Mouse (Mus musculus): ENCODE data around the gene Sema3e. TPM values are rescaled to one million over a fixed set of nuclear protein-coding genes. Genes with fewer than 3 reads are reported as not detected.

Gene Sema3e
- polyA plus RNA-seq, 1 experiment from 2014 or later: 1.3 TPM

DNA sequence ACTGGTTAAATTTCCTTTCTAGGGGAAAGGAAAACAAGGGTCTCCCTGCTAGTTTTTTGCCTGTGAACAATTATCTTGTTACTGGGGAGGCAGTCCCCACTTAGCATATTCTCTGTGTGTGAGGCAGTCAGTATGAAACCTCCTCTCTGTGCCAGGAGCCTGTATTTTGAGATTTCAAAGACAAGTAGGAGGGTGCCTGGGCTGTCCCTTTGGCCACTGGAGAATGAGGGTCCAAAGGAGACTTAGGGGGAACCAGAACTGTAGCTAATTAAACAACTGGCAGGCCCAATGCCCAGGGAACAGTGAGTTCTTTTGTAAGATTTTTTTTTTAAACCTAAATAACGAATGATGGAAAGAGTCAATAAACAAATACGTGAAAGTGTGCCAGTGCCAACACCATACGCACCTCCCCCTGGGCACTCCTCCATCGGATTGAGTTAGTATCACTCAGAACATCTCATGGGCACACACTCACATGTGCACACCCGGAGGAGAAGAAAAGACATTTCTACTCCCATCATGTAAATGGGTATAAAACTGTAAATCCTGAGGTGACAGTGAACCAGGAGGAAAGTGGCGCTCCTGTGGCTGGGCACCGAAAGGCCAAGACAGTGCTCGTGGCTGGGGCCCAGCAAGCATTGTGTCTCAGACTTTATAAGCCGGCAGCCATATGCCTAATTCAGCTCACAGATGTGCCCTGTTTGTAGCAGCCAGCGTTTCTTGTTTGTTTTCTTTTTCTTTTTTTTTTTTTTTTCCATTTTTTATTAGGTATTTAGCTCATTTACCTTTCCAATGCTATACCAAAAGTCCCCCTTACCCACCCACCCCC is 148.5 kb downstream of the Sema3e start:
- DNase-seq (ENCODE audit: low spot score): no peak
- 86% methylated on average over 10 of the region's 10 CpGs for WGBS
- H3K9me3 ChIP-seq: no peaks in the 10 kb centered on the region
- H3K4me1 ChIP-seq: no peaks in the 10 kb centered on the region
- H3K4me3 ChIP-seq: no peak overlapping the region
- H3K27me3 ChIP-seq (ENCODE audit: insufficient read depth, poor library complexity, severe bottlenecking): no peaks in the 10 kb centered on the region
- no peaks in the 10 kb centered on the region for H3K36me3 ChIP-seq
- H3K27ac ChIP-seq: no peak overlapping the region

DNA sequence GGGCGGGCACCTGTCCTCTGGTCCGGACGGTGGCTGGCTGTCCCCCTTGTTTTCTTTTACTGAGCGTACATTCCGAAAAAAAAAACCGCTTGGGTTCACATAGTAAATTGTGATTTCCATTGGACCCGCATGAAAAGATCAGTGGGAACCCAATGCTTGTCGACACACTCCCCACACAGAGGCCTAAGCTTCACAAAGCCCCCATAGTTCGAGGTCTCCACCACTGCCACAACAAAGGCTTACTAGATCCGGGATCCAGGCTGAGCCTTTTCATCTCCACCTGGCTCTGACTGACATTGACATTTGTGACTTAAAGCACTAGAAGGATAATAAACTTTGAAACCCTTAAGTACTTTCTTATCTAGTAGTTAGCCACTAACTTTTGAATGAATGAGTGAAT is 155.5 kb downstream of the Sema3e start:
- Histone ChIP-seq H3K36me3 (no peaks in the 10 kb centered on the region), H3K4me3 (no peak overlapping the region), H3K27me3 (ENCODE audit: insufficient read depth, poor library complexity, severe bottlenecking) (no peaks in the 10 kb centered on the region), H3K4me1 (no peaks in the 10 kb centered on the region), H3K9me3 (no peaks in the 10 kb centered on the region), H3K27ac (no peak overlapping the region)
- WGBS: 87% methylated on average over 10 of the region's 10 CpGs
- DNase-seq (ENCODE audit: low spot score): no peak

DNA sequence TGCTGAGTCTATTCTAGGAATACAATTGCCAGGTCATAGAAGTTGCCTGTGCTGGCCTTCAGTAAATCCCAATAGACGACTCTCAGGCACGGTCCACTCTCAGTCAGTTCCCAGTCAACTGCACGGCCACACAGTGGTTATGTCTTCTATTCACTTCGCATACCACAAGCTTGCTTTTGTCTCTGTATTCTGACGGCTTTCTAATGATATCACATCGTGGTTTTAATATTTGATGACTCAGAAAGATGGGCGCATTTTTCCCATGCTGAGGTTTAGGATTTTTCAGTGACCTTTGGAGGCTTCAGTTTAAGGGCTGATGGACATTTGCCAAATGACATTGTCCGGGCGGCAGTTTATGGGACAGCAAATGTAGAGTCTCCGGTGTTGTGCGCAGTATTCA is 157.1 kb downstream of the Sema3e start:
- Histone ChIP-seq H3K4me3 (no peak overlapping the region), H3K4me1 (no peaks in the 10 kb centered on the region), H3K9me3 (no peaks in the 10 kb centered on the region), H3K36me3 (no peaks in the 10 kb centered on the region), H3K27ac (no peak overlapping the region), H3K27me3 (ENCODE audit: insufficient read depth, poor library complexity, severe bottlenecking) (no peaks in the 10 kb centered on the region)
- DNase-seq (ENCODE audit: low spot score): no peak
- 88% methylated on average over 11 of the region's 11 CpGs for WGBS

DNA sequence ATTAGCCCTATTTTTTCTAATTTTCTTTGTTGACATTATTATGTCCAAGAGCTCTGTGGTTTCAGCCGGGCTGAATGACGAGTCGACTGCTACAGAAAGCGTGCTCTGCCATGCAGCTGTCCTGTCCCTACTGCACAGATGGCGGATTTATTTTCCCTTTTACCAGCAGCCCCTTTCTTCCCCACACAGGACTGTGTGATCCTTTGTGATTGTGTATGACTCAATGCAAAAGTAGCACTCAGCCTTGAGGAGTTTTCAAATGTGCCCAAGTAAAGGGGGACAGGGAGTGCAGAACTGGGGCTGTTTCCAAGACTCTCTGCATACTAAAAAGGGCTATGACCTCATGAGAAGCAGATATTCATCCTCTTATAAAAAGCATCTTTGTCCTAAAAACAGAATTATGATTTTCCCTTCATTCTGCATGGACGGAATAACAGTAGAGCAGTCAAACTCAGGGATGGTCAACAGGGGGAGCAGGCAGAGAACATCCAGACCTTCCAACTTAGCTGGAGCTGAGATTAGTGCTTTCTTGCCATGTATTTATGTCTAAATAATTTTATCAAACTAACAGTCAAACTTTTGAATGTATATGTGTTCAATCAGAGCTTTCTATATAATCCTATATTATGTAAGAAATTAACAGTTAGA is 170.2 kb downstream of the Sema3e start:
- Histone ChIP-seq H3K4me1 (no peaks in the 10 kb centered on the region), H3K27me3 (ENCODE audit: insufficient read depth, poor library complexity, severe bottlenecking) (no peaks in the 10 kb centered on the region), H3K9me3 (no peaks in the 10 kb centered on the region), H3K27ac (no peak overlapping the region), H3K36me3 (no peaks in the 10 kb centered on the region), H3K4me3 (no peak overlapping the region)
- 80% methylated on average over 6 of the region's 6 CpGs for WGBS
- DNase-seq (ENCODE audit: low spot score): no peak

DNA sequence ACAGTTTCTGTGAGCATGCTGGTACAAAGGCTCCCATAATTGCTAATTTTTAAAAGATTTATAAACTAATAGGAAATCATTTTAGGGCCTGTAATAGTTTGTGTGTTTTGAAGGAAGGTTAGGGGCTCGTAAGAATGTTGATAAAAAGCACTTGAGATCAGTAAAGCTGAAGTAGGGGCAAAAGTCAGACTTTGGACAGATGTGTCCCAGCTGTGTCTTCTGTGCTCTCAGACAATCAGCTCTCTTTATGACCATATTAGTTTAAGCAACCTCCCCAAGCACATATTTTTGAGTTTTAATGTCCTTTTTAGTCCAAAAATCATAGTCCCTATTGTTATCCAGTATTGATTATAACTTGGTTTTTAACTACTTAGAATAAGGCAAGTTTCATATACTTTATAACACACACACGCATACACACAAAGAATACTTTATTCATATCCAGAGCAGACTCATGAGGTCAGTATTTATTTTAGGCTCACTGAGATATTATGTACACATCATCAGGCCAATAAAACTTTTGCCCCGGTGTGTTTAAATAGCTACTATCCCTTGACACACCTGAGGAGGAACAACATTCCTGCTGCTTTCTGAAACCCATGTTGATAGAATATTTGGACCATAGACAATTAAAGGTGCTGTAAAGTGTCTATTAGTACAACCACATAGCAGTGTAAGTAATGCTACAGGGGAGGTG is 173.4 kb downstream of the Sema3e start:
- no peaks in the 10 kb centered on the region for H3K9me3 ChIP-seq
- WGBS: 77% methylated on average over 3 of the region's 3 CpGs

DNA sequence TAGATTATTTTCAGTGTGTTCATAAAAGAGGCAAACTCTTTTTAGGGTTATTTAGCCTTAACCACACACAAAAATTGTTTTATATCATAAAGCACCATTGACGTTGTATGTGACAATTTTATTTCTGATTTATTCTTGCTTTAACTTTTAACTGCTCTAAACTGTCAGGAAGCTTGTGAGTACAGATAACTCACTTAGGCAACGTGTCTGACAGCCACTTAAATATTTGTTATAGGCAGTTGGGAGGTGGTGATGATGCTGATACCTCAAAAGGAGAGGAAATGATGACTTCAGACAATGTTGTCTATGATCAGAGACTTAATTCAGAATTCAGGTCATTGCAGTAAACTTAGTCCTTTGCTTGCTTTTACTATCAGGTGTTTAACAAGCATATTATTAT is 181.7 kb downstream of the Sema3e start:
- H3K4me3 ChIP-seq: no peak overlapping the region
- no peak for DNase-seq (ENCODE audit: low spot score)
- H3K9me3 ChIP-seq: no peaks in the 10 kb centered on the region
- H3K36me3 ChIP-seq: no peaks in the 10 kb centered on the region
- no peaks in the 10 kb centered on the region for H3K27me3 ChIP-seq (ENCODE audit: insufficient read depth, poor library complexity, severe bottlenecking)
- WGBS: 75% methylated on average over 2 of the region's 2 CpGs
- H3K27ac ChIP-seq: no peak overlapping the region
- H3K4me1 ChIP-seq: no peaks in the 10 kb centered on the region

More for the DNA sequence above, 173.4 kb downstream of the Sema3e start:
- H3K27ac ChIP-seq: no peak overlapping the region
- no peak for DNase-seq (ENCODE audit: low spot score)
- H3K4me1 ChIP-seq: no peaks in the 10 kb centered on the region
- no peak overlapping the region for H3K4me3 ChIP-seq
- no peaks in the 10 kb centered on the region for H3K27me3 ChIP-seq (ENCODE audit: insufficient read depth, poor library complexity, severe bottlenecking)
- H3K36me3 ChIP-seq: no peaks in the 10 kb centered on the region

DNA sequence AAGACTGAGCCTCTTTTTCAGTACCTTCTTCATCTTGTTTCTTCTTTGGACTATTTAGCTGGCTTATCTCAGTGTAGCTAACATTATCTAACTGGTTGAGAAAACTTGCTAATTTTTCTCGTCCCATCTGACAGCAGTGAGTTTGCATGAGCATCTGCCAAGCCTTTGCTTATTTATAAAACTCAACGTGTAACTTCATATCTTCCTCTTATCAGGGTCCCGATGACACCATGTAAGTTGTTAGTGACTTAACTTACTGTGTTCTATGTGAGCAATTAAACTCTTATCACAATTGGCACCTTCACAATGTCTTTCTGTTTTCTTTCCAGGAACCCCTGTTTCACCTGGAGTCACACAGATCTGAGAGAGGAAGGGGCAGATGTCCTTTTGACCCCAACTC is 184.9 kb downstream of the Sema3e start:
- Histone ChIP-seq H3K27me3 (ENCODE audit: insufficient read depth, poor library complexity, severe bottlenecking) (no peaks in the 10 kb centered on the region), H3K4me1 (no peaks in the 10 kb centered on the region), H3K4me3 (no peak overlapping the region), H3K9me3 (no peaks in the 10 kb centered on the region), H3K27ac (no peak overlapping the region), H3K36me3 (no peaks in the 10 kb centered on the region)
- 27% methylated on average over 3 of the region's 3 CpGs for WGBS
- DNase-seq (ENCODE audit: low spot score): no peak

DNA sequence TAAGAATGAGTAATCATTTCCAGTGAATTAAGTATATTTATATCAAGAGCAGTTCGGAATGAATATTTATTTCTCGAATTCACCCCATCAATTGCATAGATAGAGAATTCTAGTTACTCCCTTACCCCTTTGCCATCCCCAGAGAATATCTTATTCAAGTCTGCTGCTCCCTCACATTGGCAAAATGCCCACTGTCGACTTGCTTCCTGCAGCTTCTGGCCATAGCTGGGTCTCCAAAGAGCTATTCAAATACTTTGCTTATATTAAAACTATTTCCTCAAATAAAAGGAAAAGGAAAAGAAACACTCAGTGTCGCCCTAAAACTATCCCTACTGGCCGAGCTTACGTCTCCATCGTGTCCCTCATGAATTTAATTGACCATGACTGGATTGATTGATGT is 191.1 kb downstream of the Sema3e start:
- Histone ChIP-seq H3K4me1 (no peaks in the 10 kb centered on the region), H3K27me3 (ENCODE audit: insufficient read depth, poor library complexity, severe bottlenecking) (no peaks in the 10 kb centered on the region), H3K9me3 (no peaks in the 10 kb centered on the region), H3K27ac (no peak overlapping the region), H3K36me3 (no peaks in the 10 kb centered on the region), H3K4me3 (no peak overlapping the region)
- 76% methylated on average over 7 of the region's 7 CpGs for WGBS
- DNase-seq (ENCODE audit: low spot score): no peak

DNA sequence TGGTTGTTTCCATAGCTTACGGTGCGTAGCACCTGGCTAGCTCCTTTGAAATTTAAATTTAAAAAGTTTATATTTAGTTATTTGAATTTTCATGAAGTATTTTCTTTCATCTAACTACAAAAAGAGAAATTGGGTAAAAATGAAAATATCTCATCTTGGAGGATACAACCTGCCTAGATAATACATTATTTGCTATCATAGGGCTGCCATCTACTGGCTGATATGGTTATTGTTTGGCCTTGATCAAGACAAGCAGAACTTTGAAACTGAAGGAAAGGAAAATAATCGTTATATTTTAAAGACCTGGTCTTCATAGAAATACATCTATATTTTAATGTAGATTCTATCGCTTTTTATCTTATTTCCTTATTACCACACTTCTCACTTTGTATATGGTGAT is 193.6 kb downstream of the Sema3e start:
- no peak for DNase-seq (ENCODE audit: low spot score)
- H3K4me1 ChIP-seq: no peaks in the 10 kb centered on the region
- no peaks in the 10 kb centered on the region for H3K36me3 ChIP-seq
- WGBS: 79% methylated on average over 4 of the region's 4 CpGs
- no peaks in the 10 kb centered on the region for H3K27me3 ChIP-seq (ENCODE audit: insufficient read depth, poor library complexity, severe bottlenecking)
- no peak overlapping the region for H3K4me3 ChIP-seq
- H3K9me3 ChIP-seq: no peaks in the 10 kb centered on the region
- H3K27ac ChIP-seq: no peak overlapping the region

DNA sequence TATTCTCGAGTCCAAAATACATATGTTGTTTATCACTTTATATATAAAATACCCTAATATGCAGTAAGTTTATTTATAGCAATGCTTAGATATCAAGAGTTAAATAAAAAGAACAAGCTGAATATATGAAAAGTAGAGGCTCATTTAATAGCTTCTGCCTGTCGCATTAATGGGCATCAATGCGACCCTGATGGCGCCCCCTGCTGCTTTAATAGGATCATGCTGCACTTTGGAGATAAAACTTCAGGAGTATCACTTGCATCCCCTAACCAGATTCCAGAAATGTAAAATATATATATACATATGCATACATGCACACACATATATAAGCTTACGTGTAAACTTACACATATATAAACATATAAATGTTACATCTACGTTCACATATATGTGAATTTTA is 199.4 kb downstream of the Sema3e start:
- no peaks in the 10 kb centered on the region for H3K9me3 ChIP-seq
- 83% methylated on average over 6 of the region's 6 CpGs for WGBS

DNA sequence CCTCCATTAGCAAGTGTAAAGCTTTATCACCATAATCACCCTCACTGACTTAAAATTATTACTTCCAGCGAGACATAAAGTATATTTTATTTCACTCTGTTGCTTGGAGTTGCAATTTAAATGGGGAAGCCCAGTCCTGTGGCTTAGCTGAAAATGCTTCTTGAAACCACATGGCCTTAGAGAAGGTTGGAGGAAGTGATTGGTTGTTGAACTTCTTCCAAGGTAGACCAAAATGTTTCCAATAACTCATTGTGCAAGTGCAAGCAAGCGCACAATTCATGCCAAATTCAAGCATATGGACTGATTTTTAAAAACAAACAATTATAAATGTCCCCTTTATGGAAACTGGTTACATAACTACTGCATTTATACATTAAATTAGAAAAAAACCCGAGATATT is 206.0 kb downstream of the Sema3e start:
- WGBS: 75% methylated on average over 3 of the region's 3 CpGs
- Histone ChIP-seq H3K4me1 (no peaks in the 10 kb centered on the region), H3K36me3 (no peaks in the 10 kb centered on the region), H3K27ac (no peak overlapping the region), H3K9me3 (no peaks in the 10 kb centered on the region), H3K4me3 (no peak overlapping the region), H3K27me3 (ENCODE audit: insufficient read depth, poor library complexity, severe bottlenecking) (no peaks in the 10 kb centered on the region)
- DNase-seq (ENCODE audit: low spot score): no peak

More for the DNA sequence above, 199.4 kb downstream of the Sema3e start:
- no peaks in the 10 kb centered on the region for H3K27me3 ChIP-seq (ENCODE audit: insufficient read depth, poor library complexity, severe bottlenecking)
- no peak overlapping the region for H3K4me3 ChIP-seq
- no peak overlapping the region for H3K27ac ChIP-seq
- H3K36me3 ChIP-seq: no peaks in the 10 kb centered on the region
- H3K4me1 ChIP-seq: no peaks in the 10 kb centered on the region
- DNase-seq (ENCODE audit: low spot score): no peak

DNA sequence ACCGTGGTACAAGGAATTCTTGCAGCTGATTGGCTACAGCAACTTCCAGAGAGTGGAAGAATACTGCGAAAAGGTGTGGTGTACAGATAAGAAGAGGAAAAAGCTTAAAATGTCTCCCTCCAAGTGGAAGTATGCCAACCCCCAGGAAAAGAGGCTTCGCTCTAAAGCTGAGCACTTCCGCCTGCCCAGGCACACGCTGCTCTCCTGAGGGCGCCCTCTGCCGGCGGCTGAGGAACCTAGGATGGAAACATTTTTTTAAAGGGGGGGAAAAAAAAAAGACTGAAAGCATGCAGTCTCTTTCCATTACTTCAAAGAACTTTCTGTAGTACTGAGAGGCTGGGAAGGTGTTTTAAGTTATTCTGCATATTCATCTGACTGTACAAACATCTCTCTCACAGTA is 227.5 kb downstream of the Sema3e start:
- 35% methylated on average over 8 of the region's 8 CpGs for WGBS
- Histone ChIP-seq H3K4me1 (no peaks in the 10 kb centered on the region), H3K36me3 (no peaks in the 10 kb centered on the region), H3K27ac (no peak overlapping the region), H3K4me3 (no peak overlapping the region), H3K9me3 (no peaks in the 10 kb centered on the region), H3K27me3 (ENCODE audit: insufficient read depth, poor library complexity, severe bottlenecking) (no peaks in the 10 kb centered on the region)
- no peak for DNase-seq (ENCODE audit: low spot score)

DNA sequence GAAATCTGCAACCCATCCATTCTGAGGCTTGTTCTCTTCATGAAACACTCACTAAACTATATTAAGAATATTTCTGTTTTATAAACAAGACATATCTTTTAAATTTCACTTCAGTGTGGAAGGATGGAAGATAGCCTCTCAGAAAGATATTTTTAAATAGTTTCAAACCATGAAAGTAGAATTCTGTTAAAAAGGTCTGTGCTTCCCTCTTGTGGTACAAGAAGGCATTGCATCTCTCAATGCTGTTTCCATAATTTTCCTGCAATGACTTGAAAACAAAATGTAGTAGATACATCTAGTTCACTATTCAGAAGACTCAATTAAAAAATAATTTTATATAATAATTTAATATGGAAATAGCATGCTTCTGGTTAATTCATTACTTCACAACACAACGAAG is 228.3 kb downstream of the Sema3e start:
- no peak overlapping the region for H3K27ac ChIP-seq
- DNase-seq (ENCODE audit: low spot score): no peak
- WGBS: 62% methylated on average over 1 of the region's 1 CpGs
- H3K36me3 ChIP-seq: no peaks in the 10 kb centered on the region
- H3K9me3 ChIP-seq: no peaks in the 10 kb centered on the region
- H3K4me1 ChIP-seq: no peaks in the 10 kb centered on the region
- H3K27me3 ChIP-seq (ENCODE audit: insufficient read depth, poor library complexity, severe bottlenecking): no peaks in the 10 kb centered on the region
- H3K4me3 ChIP-seq: no peak overlapping the region

Measured in heart, embryonic 10.5 days (tissue).